Mouse (Mus musculus): ENCODE data around the gene Thap4.

Gene Thap4

GRCm38 (mm10) chr1:93742910-93743309 lies 11.8 kb downstream of the Thap4 start:
- DNase-seq (ENCODE audit: low read depth): peak; percentile 18

GRCm38 (mm10) chr1:93741987-93742386 lies 12.7 kb downstream of the Thap4 start:
- DNase-seq (ENCODE audit: low read depth): no peak

- no peak for DNase-seq (ENCODE audit: low read depth)
Observed at GRCm38 (mm10) chr1:93740671-93741070, 14.0 kb downstream of the Thap4 start.

- no peak for DNase-seq (ENCODE audit: low read depth)
Observed at GRCm38 (mm10) chr1:93737711-93738110, 17.0 kb downstream of the Thap4 start.

GRCm38 (mm10) chr1:93735859-93736258 lies 18.8 kb downstream of the Thap4 start:
- no peak for DNase-seq (ENCODE audit: low read depth)

GRCm38 (mm10) chr1:93731880-93732281 lies 22.8 kb downstream of the Thap4 start:
- DNase-seq (ENCODE audit: low read depth): no peak

GRCm38 (mm10) chr1:93731103-93731502 lies 23.6 kb downstream of the Thap4 start:
- no peak for DNase-seq (ENCODE audit: low read depth)

GRCm38 (mm10) chr1:93726974-93727373 lies 27.7 kb downstream of the Thap4 start:
- peak; percentile 49 for DNase-seq (ENCODE audit: low read depth)

GRCm38 (mm10) chr1:93726116-93726515 lies 28.5 kb downstream of the Thap4 start:
- DNase-seq (ENCODE audit: low read depth): peak; percentile 77

GRCm38 (mm10) chr1:93725665-93726064 lies 29.0 kb downstream of the Thap4 start:
- DNase-seq (ENCODE audit: low read depth): no peak

GRCm38 (mm10) chr1:93724623-93725022 lies 30.0 kb downstream of the Thap4 start:
- no peak for DNase-seq (ENCODE audit: low read depth)

GRCm38 (mm10) chr1:93721557-93721956 lies 33.1 kb downstream of the Thap4 start:
- DNase-seq (ENCODE audit: low read depth): no peak

GRCm38 (mm10) chr1:93716166-93716565 lies 38.5 kb downstream of the Thap4 start:
- no peak for DNase-seq (ENCODE audit: low read depth)

GRCm38 (mm10) chr1:93705389-93705788 lies 49.3 kb downstream of the Thap4 start:
- no peak for DNase-seq (ENCODE audit: low read depth)

- no peak for DNase-seq (ENCODE audit: low read depth)
Observed at GRCm38 (mm10) chr1:93704341-93704740, 50.3 kb downstream of the Thap4 start.

GRCm38 (mm10) chr1:93703472-93704048 lies 51.1 kb downstream of the Thap4 start:
- no peak for DNase-seq (ENCODE audit: low read depth)

- DNase-seq (ENCODE audit: low read depth): no peak
Observed at GRCm38 (mm10) chr1:93702106-93702505, 52.6 kb downstream of the Thap4 start.

GRCm38 (mm10) chr1:93699159-93699558 lies 55.5 kb downstream of the Thap4 start:
- no peak for DNase-seq (ENCODE audit: low read depth)

GRCm38 (mm10) chr1:93697317-93697716 lies 57.3 kb downstream of the Thap4 start:
- DNase-seq (ENCODE audit: low read depth): no peak

GRCm38 (mm10) chr1:93694966-93695365 lies 59.7 kb downstream of the Thap4 start:
- no peak for DNase-seq (ENCODE audit: low read depth)

GRCm38 (mm10) chr1:93693943-93694342 lies 60.7 kb downstream of the Thap4 start:
- no peak for DNase-seq (ENCODE audit: low read depth)

- DNase-seq (ENCODE audit: low read depth): no peak
Observed at GRCm38 (mm10) chr1:93693502-93693901, 61.2 kb downstream of the Thap4 start.

GRCm38 (mm10) chr1:93692773-93693172 lies 61.9 kb downstream of the Thap4 start:
- no peak for DNase-seq (ENCODE audit: low read depth)

GRCm38 (mm10) chr1:93691786-93692357 lies 62.8 kb downstream of the Thap4 start:
- DNase-seq (ENCODE audit: low read depth): peak; percentile 45

All from NIH3T3 (cell line).